Mouse (Mus musculus): ENCODE data around the gene Gm5415. TPM values are rescaled to one million over a fixed set of nuclear protein-coding genes. Genes with fewer than 3 reads are reported as not detected.
"Not testable (repeated sequence)": the region's sequence is repeated elsewhere in the genome, so short reads cannot be mapped to it uniquely, and the experiment has no call there.

The Gm5415 gene
- polyA plus RNA-seq (2015; fragmentation: Nextera tagmentation; extraction: Ambion mirVana): 0.40 and 0.79 TPM in 2 replicates

DNA sequence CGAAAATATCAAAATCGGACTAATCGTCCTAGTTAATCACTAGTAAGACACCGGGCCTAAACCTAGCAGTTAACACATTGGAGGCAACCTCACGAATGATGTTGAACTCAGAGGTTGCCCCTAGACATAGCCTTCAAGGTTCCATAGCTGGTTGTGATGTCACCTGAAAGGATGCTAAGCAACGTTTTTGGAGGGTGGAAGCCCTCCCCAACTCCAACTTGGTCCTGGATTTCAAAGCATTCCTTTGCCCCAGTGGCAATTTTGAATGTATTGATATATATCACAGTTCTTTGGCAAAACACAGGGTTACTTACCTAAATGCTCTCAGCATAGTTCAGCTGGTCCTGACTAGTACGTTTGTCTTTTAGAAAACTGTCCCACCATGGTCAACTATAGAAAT is at the start of gene Gm5415:
Gene Gm5415, minus strand, starts transcription at position 101 of the 400 bp plus-strand sequence.
- H3K36me3 ChIP-seq; H3K27me3 ChIP-seq; H3K4me2 ChIP-seq (replicated peaks); H3K4me3 ChIP-seq (replicated peaks); H3K4me1 ChIP-seq (replicated peaks); ATAC-seq; H3K9ac ChIP-seq (replicated peaks); H3K9me3 ChIP-seq; H3K27ac ChIP-seq: not testable (repeated sequence)
- WGBS: 81% methylated on average over 2 of the region's 7 CpGs

DNA sequence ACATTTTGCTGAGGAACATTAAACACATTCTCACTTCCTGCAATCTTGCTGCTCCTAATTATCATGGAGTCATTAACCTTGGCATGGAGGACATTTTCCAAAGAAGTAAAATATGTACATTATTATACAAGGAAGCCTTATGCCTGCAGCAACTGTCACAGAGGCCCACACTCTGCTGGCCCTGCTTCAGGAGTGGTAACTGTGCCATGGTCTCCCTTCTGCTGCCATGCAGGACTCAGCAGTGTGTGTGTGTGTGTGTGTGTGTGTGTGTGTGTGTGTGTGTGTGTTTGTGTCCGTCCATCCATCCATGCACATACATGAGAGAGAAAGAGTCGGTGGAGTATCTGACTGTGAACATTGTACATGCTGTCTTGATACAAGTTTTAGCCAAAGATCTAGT is 21.8 kb upstream of the Gm5415 start:
- ATAC-seq: no peak
- 84% methylated on average over 2 of the region's 2 CpGs for WGBS
- Histone ChIP-seq H3K27ac (no peak overlapping the region), H3K27me3 (no peaks in the 10 kb centered on the region), H3K9ac (replicated peaks) (no peak overlapping the region), H3K4me2 (replicated peaks) (no peak overlapping the region), H3K4me1 (replicated peaks) (no peaks in the 10 kb centered on the region), H3K9me3 (no peaks in the 10 kb centered on the region), H3K36me3 (no peaks in the 10 kb centered on the region), H3K4me3 (replicated peaks) (no peak overlapping the region)

DNA sequence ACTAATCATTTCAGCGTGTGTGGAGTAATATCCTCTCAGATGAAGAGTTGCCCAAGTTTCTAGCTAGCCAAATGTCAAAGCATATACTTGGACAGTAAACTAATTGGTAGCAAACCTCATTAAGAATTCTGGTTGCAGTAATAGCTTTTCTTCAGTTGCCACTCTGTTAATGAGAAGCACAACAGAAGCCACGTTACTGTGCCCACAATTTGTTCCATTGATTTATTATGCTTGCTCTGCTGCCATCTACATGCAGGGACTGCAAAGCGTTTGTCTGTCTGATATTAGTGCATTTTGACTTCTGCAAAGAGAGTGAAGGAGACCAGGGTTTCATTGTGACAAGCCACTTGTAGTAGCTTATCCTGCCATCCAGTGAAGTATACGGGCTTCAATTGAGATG is 6.8 kb upstream of the Gm5415 start:
- Histone ChIP-seq H3K36me3 (no peaks in the 10 kb centered on the region), H3K4me3 (replicated peaks) (no peak overlapping the region), H3K9me3 (no peaks in the 10 kb centered on the region), H3K27ac (no peak overlapping the region), H3K27me3 (no peaks in the 10 kb centered on the region), H3K9ac (replicated peaks) (no peak overlapping the region), H3K4me1 (replicated peaks) (no peaks in the 10 kb centered on the region), H3K4me2 (replicated peaks) (no peak overlapping the region)
- ATAC-seq: no peak
- whole genome bisulfite sequencing: 62% methylated on average over 4 of the region's 4 CpGs

DNA sequence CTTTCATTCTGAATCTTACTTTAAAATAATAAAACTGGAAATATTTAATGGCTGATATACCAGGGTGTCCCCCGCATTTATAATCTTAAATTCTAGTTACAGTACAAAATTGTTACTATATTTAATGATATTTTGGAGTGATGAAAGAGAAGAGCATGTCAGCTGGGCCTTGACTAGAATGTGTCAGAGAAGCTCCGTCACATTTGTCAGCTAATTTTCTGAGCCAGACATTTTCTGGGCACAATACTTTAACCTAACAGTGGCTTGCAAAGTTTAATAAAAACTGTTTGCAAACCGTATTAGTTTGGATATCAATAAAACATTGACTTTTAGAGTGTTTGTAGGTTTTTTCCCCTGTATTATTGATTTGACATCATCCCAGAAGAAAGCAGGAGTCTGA is 6.4 kb upstream of the Gm5415 start:
- no peak overlapping the region for H3K4me2 ChIP-seq (replicated peaks)
- no peak overlapping the region for H3K4me3 ChIP-seq (replicated peaks)
- no peaks in the 10 kb centered on the region for H3K36me3 ChIP-seq
- no peak overlapping the region for H3K9ac ChIP-seq (replicated peaks)
- no peaks in the 10 kb centered on the region for H3K9me3 ChIP-seq
- H3K27me3 ChIP-seq: no peaks in the 10 kb centered on the region
- H3K27ac ChIP-seq: no peak overlapping the region
- WGBS: 89% methylated on average over 3 of the region's 3 CpGs
- H3K4me1 ChIP-seq (replicated peaks): no peaks in the 10 kb centered on the region
- no peak for ATAC-seq

DNA sequence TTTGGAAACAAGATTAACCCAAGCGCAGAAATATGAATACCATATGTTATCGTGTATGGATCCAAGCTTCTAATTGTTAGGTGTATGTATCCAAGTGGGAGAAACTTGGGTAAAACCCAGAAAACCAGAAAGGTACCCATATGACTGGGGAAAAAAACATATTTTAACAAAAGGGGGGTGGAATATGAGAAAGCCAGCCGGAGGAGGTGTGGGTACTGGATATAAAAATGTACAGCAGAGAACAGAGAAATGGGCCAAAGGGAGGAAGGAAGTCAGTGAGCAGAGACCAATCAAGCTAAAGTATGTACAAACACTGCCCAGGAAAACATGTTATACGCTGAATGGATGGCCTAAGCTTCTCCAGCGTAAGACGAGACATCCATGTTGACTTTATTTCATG is 43.7 kb downstream of the Gm5415 start:
- H3K4me2 ChIP-seq (replicated peaks): no peak overlapping the region
- H3K9ac ChIP-seq (replicated peaks): no peak overlapping the region
- no peaks in the 10 kb centered on the region for H3K27me3 ChIP-seq
- H3K4me3 ChIP-seq (replicated peaks): no peak overlapping the region
- ATAC-seq: no peak
- H3K9me3 ChIP-seq: no peaks in the 10 kb centered on the region
- no peak overlapping the region for H3K27ac ChIP-seq
- H3K4me1 ChIP-seq (replicated peaks): no peaks in the 10 kb centered on the region
- WGBS: 94% methylated on average over 6 of the region's 6 CpGs
- no peaks in the 10 kb centered on the region for H3K36me3 ChIP-seq

Data from midbrain, embryonic 13.5 days (tissue).